In genomic region chrX:84860012-84860647, GRCm38 (mm10) we compare ENCODE assay signal across 7 mouse cellular contexts.
DNase-seq lines count a peak whose midpoint lies in the region; ATAC-seq and TF ChIP-seq lines count a peak whose summit lies in the region.

No protein-coding gene starts in this region.

- H3K4me1 ChIP-seq in embryonic facial prominence, embryonic 11.5 days (ENCODE audit: control insufficient read depth, insufficient read depth, low read length), result no peaks in the 10 kb centered on the region
- no peaks in the 10 kb centered on the region for H3K4me1 ChIP-seq in hindbrain, embryonic 12.5 days
- H3K4me1 ChIP-seq in limb, embryonic 11.5 days (ENCODE audit: control insufficient read depth, insufficient read depth, low read length), result no peaks in the 10 kb centered on the region
- no peaks in the 10 kb centered on the region for H3K4me1 ChIP-seq in midbrain, embryonic 11.5 days (ENCODE audit: control insufficient read depth, insufficient read depth, low read length)
- H3K4me1 ChIP-seq in stomach, postnatal 0 days (replicated peaks; ENCODE audit: control insufficient read depth, insufficient read depth), result no peaks in the 10 kb centered on the region

- no peaks in the 10 kb centered on the region for H3K27me3 ChIP-seq in embryonic facial prominence, embryonic 11.5 days (ENCODE audit: control insufficient read depth, insufficient read depth, low read length)
- H3K27me3 ChIP-seq in hindbrain, embryonic 12.5 days, result no peaks in the 10 kb centered on the region
- no peaks in the 10 kb centered on the region for H3K27me3 ChIP-seq in limb, embryonic 11.5 days (ENCODE audit: control insufficient read depth, insufficient read depth, low read length)
- H3K27me3 ChIP-seq in midbrain, embryonic 11.5 days (ENCODE audit: control insufficient read depth, insufficient read depth, low read length), result no peaks in the 10 kb centered on the region
- H3K27me3 ChIP-seq in stomach, postnatal 0 days (ENCODE audit: control insufficient read depth, insufficient read depth, low read length), result no peaks in the 10 kb centered on the region

- no peak overlapping the region for H3K4me2 ChIP-seq in embryonic facial prominence, embryonic 11.5 days (ENCODE audit: low read depth, low read length)
- no peak overlapping the region for H3K4me2 ChIP-seq in hindbrain, embryonic 12.5 days (replicated peaks)
- no peak overlapping the region for H3K4me2 ChIP-seq in limb, embryonic 11.5 days (ENCODE audit: low read depth, severe bottlenecking)
- H3K4me2 ChIP-seq in midbrain, embryonic 11.5 days, result no peak overlapping the region
- no peak overlapping the region for H3K4me2 ChIP-seq in stomach, postnatal 0 days (replicated peaks; ENCODE audit: low read depth)

- WGBS in embryonic facial prominence, embryonic 11.5 days, result 14% methylated on average over 3 of the region's 3 CpGs
- WGBS in hindbrain, embryonic 12.5 days, result 20% methylated on average over 3 of the region's 3 CpGs
- 27% methylated on average over 3 of the region's 3 CpGs for WGBS in limb, embryonic 11.5 days
- WGBS in midbrain, embryonic 11.5 days, result 27% methylated on average over 3 of the region's 3 CpGs
- 19% methylated on average over 3 of the region's 3 CpGs for WGBS in stomach, postnatal 0 days

- H3K4me3 ChIP-seq in embryonic facial prominence, embryonic 11.5 days (ENCODE audit: low read depth, low read length), result no peak overlapping the region
- H3K4me3 ChIP-seq in hindbrain, embryonic 12.5 days, result no peak overlapping the region
- no peak overlapping the region for H3K4me3 ChIP-seq in limb, embryonic 11.5 days (ENCODE audit: low read depth, low read length)
- no peak overlapping the region for H3K4me3 ChIP-seq in midbrain, embryonic 11.5 days (ENCODE audit: low read depth, low read length)
- H3K4me3 ChIP-seq in stomach, postnatal 0 days (ENCODE audit: low read depth, low read length), result no peak overlapping the region

- TF ChIP-seq EP300 in stomach, postnatal 0 days (optimal IDR thresholded peaks at IDR 0.05), result no peak

- no peak overlapping the region for H3K27ac ChIP-seq in embryonic facial prominence, embryonic 11.5 days (replicated peaks; ENCODE audit: low read depth, low read length)
- no peak overlapping the region for H3K27ac ChIP-seq in hindbrain, embryonic 12.5 days
- no peak overlapping the region for H3K27ac ChIP-seq in limb, embryonic 11.5 days (replicated peaks; ENCODE audit: low read depth, low read length)
- no peak overlapping the region for H3K27ac ChIP-seq in midbrain, embryonic 11.5 days (ENCODE audit: low read depth, low read length)
- no peak overlapping the region for H3K27ac ChIP-seq in stomach, postnatal 0 days (replicated peaks)

- H3K9ac ChIP-seq in embryonic facial prominence, embryonic 11.5 days (replicated peaks; ENCODE audit: low read length), result no peak overlapping the region
- no peak overlapping the region for H3K9ac ChIP-seq in hindbrain, embryonic 12.5 days
- H3K9ac ChIP-seq in limb, embryonic 11.5 days (ENCODE audit: low read length), result no peak overlapping the region
- no peak overlapping the region for H3K9ac ChIP-seq in midbrain, embryonic 11.5 days (ENCODE audit: low read length)
- no peak overlapping the region for H3K9ac ChIP-seq in stomach, postnatal 0 days (ENCODE audit: low read length)

- no peaks in the 10 kb centered on the region for H3K9me3 ChIP-seq in embryonic facial prominence, embryonic 11.5 days (replicated peaks; ENCODE audit: control insufficient read depth, low read length)
- no peaks in the 10 kb centered on the region for H3K9me3 ChIP-seq in hindbrain, embryonic 12.5 days (replicated peaks)
- no peaks in the 10 kb centered on the region for H3K9me3 ChIP-seq in limb, embryonic 11.5 days (ENCODE audit: control insufficient read depth, low read length)
- H3K9me3 ChIP-seq in midbrain, embryonic 11.5 days (ENCODE audit: control insufficient read depth, low read length), result no peaks in the 10 kb centered on the region
- no peaks in the 10 kb centered on the region for H3K9me3 ChIP-seq in stomach, postnatal 0 days (ENCODE audit: control insufficient read depth, low read length)

- H3K36me3 ChIP-seq in embryonic facial prominence, embryonic 11.5 days (replicated peaks; ENCODE audit: control insufficient read depth, insufficient read depth, low read depth, low read length), result no peaks in the 10 kb centered on the region
- no peaks in the 10 kb centered on the region for H3K36me3 ChIP-seq in hindbrain, embryonic 12.5 days
- no peaks in the 10 kb centered on the region for H3K36me3 ChIP-seq in limb, embryonic 11.5 days (ENCODE audit: control insufficient read depth, insufficient read depth, low read length)
- no peaks in the 10 kb centered on the region for H3K36me3 ChIP-seq in midbrain, embryonic 11.5 days (ENCODE audit: control insufficient read depth, insufficient read depth, low read length)
- no peaks in the 10 kb centered on the region for H3K36me3 ChIP-seq in stomach, postnatal 0 days (ENCODE audit: control insufficient read depth, insufficient read depth, low read length)

- peak; percentile 94 for ATAC-seq in embryonic facial prominence, embryonic 11.5 days (replicated peaks; ENCODE audit: insufficient number of reproducible peaks, low FRiP score, low TSS enrichment, low read depth)
- ATAC-seq in hindbrain, embryonic 12.5 days (ENCODE audit: low FRiP score), result peak; percentile 94
- ATAC-seq in limb, embryonic 11.5 days (ENCODE audit: insufficient number of reproducible peaks, low FRiP score, low TSS enrichment, low read depth), result peak; percentile 72; the same call in 1 of the 2 replicates
- peak; percentile 97 for ATAC-seq in midbrain, embryonic 11.5 days (ENCODE audit: low FRiP score)
- peak; percentile 77 for ATAC-seq in stomach, postnatal 0 days (ENCODE audit: low FRiP score, low TSS enrichment)

- peak; percentile 85 for DNase-seq in brain, adult 2 months (ENCODE audit: low read depth, low spot score)
- DNase-seq in embryonic facial prominence, embryonic 11.5 days (ENCODE audit: low spot score), result peak; percentile 63
- peak; percentile 55 for DNase-seq in limb, embryonic 11.5 days (ENCODE audit: low spot score)
- DNase-seq in midbrain, embryonic 11.5 days (ENCODE audit: low spot score, missing footprints), result peak; percentile 89
- DNase-seq in stomach, postnatal 0 days (ENCODE audit: low spot score), result peak; percentile 32
- no peak for DNase-seq in spleen, postnatal 14 days (ENCODE audit: low spot score in 2 of 2)

- TF ChIP-seq CTCF in stomach, postnatal 0 days (IDR thresholded peaks at IDR 0.05; ENCODE audit: low read depth), result no peak

Comparison
In these comparisons a context has a peak if more than half of its experiments do, and no peak if none do; other contexts are left out.
1. DNase-seq: peak in brain, adult 2 months (single experiment), embryonic facial prominence, embryonic 11.5 days (single experiment), limb, embryonic 11.5 days (single experiment), midbrain, embryonic 11.5 days (single experiment) and stomach, postnatal 0 days (single experiment); none in spleen, postnatal 14 days (0 of 2).
2. Peak in every context shown above with its lines, with median percentiles within 50 percentile points of each other: ATAC-seq.